In the genomic region with DNA sequence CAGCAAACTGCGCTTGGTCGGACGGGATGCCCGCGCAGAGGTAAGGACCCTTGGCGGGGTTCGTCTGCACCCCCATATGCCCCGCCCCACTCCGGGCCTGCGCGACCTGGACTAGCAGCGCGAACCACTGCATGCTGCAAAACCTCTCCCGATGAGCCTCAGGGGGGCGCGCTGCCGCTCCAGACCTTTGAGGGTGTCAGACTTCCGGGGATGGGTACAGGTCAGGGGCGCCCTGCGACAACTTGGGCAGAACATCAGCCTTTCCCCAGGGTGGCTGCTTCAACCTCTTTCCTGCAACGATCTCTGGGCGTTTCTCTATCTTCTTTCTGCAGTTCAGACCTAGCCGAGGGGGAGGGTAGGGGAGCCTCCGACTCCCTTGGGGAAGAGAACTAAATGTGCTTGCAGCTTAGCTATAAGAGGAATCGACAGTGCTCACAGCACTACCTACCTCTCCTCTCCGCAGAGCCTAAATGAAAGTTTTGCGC, we compare ENCODE assay signal across 8 mouse cellular contexts.
DNase-seq lines count a peak whose midpoint lies in the region; ATAC-seq and TF ChIP-seq lines count a peak whose summit lies in the region.
"Had no signal": no experiment of that assay in that cellular context is flagged by ENCODE, and none has a peak within 500 bp of the region (broad histone marks: within the 10 kb centered on the region; RNA-seq: fewer than 3 reads in every experiment).

No protein-coding gene starts in this region.

- H3K27ac ChIP-seq in lung, embryonic 14.5 days (ENCODE audit: low read depth): no peak overlapping the region
- peak overlapping the region; percentile 97 for H3K27ac ChIP-seq in hindbrain, embryonic 10.5 days
- H3K27ac ChIP-seq in liver, embryonic 15.5 days (replicated peaks): no peak overlapping the region
- no peak overlapping the region for H3K27ac ChIP-seq in stomach, embryonic 14.5 days (ENCODE audit: low read length)

- ATAC-seq in lung, embryonic 14.5 days (ENCODE audit: insufficient read depth): no peak
- ATAC-seq in liver, embryonic 15.5 days (ENCODE audit: insufficient read depth): no peak
- ATAC-seq in stomach, embryonic 14.5 days (ENCODE audit: insufficient number of reproducible peaks, insufficient read depth, low FRiP score, low read depth): no peak

- under 1% methylated on average over 27 of the region's 27 CpGs for WGBS in lung, embryonic 14.5 days
- WGBS in hindbrain, embryonic 10.5 days: under 1% methylated on average over 27 of the region's 27 CpGs
- under 1% methylated on average over 27 of the region's 27 CpGs for WGBS in liver, embryonic 15.5 days (ENCODE audit: insufficient replicate concordance)
- 1% methylated on average over 27 of the region's 27 CpGs for WGBS in stomach, embryonic 14.5 days

- no peak overlapping the region for H3K9ac ChIP-seq in lung, embryonic 14.5 days
- H3K9ac ChIP-seq in liver, embryonic 15.5 days: no peak overlapping the region
- no peak overlapping the region for H3K9ac ChIP-seq in stomach, embryonic 14.5 days (replicated peaks; ENCODE audit: low read depth, low read length)

- H3K4me3 ChIP-seq in lung, embryonic 14.5 days (ENCODE audit: low read depth, low read length): peak overlapping the region; percentile 34
- peak overlapping the region; percentile 54 for H3K4me3 ChIP-seq in hindbrain, embryonic 10.5 days
- peak overlapping the region; percentile 10 for H3K4me3 ChIP-seq in liver, embryonic 15.5 days (replicated peaks)
- H3K4me3 ChIP-seq in stomach, embryonic 14.5 days (ENCODE audit: low read depth, low read length): peak overlapping the region; percentile 32
- H3K4me3 ChIP-seq: megakaryocyte, embryonic 14.5 days had no signal

- H3K27me3 ChIP-seq in lung, embryonic 14.5 days (ENCODE audit: insufficient read depth, low read length): peaks cover 97% of the 10 kb centered on the region
- peaks cover 100% of the 10 kb centered on the region for H3K27me3 ChIP-seq in hindbrain, embryonic 10.5 days (ENCODE audit: insufficient read depth, poor library complexity, severe bottlenecking)
- peaks cover 98% of the 10 kb centered on the region for H3K27me3 ChIP-seq in liver, embryonic 15.5 days
- H3K27me3 ChIP-seq in stomach, embryonic 14.5 days (ENCODE audit: control insufficient read depth, insufficient read depth, low read length): peaks cover 82% of the 10 kb centered on the region

- TF ChIP-seq CTCF in lung, embryonic 14.5 days (IDR thresholded peaks at IDR 0.05; ENCODE audit: low read depth): 0 out of 2 replicates have a peak, but pooled peaks have one; percentile 12

- peak overlapping the region; percentile 58 for H3K4me2 ChIP-seq in lung, embryonic 14.5 days
- peak overlapping the region; percentile 39 for H3K4me2 ChIP-seq in liver, embryonic 15.5 days
- peak overlapping the region; percentile 51 for H3K4me2 ChIP-seq in stomach, embryonic 14.5 days (replicated peaks; ENCODE audit: low read depth, low read length)

- no peaks in the 10 kb centered on the region for H3K9me3 ChIP-seq in lung, embryonic 14.5 days (ENCODE audit: low read depth, low read length)
- no peaks in the 10 kb centered on the region for H3K9me3 ChIP-seq in hindbrain, embryonic 10.5 days
- no peaks in the 10 kb centered on the region for H3K9me3 ChIP-seq in liver, embryonic 15.5 days (replicated peaks)
- no peaks in the 10 kb centered on the region for H3K9me3 ChIP-seq in stomach, embryonic 14.5 days (ENCODE audit: control insufficient read depth, low read depth, low read length)
- H3K9me3 ChIP-seq: megakaryocyte, embryonic 14.5 days had no signal

- H3K4me1 ChIP-seq in lung, embryonic 14.5 days (ENCODE audit: insufficient read depth): no peaks in the 10 kb centered on the region
- H3K4me1 ChIP-seq in hindbrain, embryonic 10.5 days (replicated peaks): peaks cover 57% of the 10 kb centered on the region
- H3K4me1 ChIP-seq in liver, embryonic 15.5 days (replicated peaks): peaks cover 9% of the 10 kb centered on the region; the same call in 1 of the 2 replicates
- 0 out of 2 replicates have a peak, but pooled peaks cover 3% of the 10 kb centered on the region for H3K4me1 ChIP-seq in stomach, embryonic 14.5 days (ENCODE audit: control insufficient read depth, insufficient read depth, low read length)

- DNase-seq in lung, embryonic 14.5 days: no peak
- DNase-seq in lung, postnatal 14 days: no peak
- DNase-seq in cerebellum, postnatal 10 days: peak; percentile 82 to 85
- DNase-seq in hindbrain, embryonic 10.5 days (ENCODE audit: low spot score): peak; percentile 73
- DNase-seq in gastrocnemius, postnatal 14 days: no peak

- H3K36me3 ChIP-seq in lung, embryonic 14.5 days (ENCODE audit: insufficient read depth): no peaks in the 10 kb centered on the region
- peaks cover 10% of the 10 kb centered on the region; the same call in 1 of the 2 replicates for H3K36me3 ChIP-seq in hindbrain, embryonic 10.5 days
- H3K36me3 ChIP-seq in liver, embryonic 15.5 days (replicated peaks): no peaks in the 10 kb centered on the region
- no peaks in the 10 kb centered on the region for H3K36me3 ChIP-seq in stomach, embryonic 14.5 days (ENCODE audit: control insufficient read depth, insufficient read depth, low read length)

- intact Hi-C loops in gastrocnemius, postnatal 14 days (cut with DNase I; ENCODE audit: low total_unique reads): loop anchor here (5.0 kb wide), 1 partner anchor 34 kb away; no protein-coding TSS in a partner anchor

Comparison
In these comparisons a context has a peak if more than half of its experiments do, and no peak if none do; other contexts are left out.
1. DNase-seq: peak in cerebellum, postnatal 10 days (2 of 2) and hindbrain, embryonic 10.5 days (single experiment); none in lung, embryonic 14.5 days (single experiment), lung, postnatal 14 days (single experiment) and gastrocnemius, postnatal 14 days (single experiment).
2. Peak in every context shown above with its lines, with median percentiles within 50 percentile points of each other: H3K4me2 ChIP-seq and H3K4me3 ChIP-seq.